Mouse (Mus musculus): ENCODE results near the gene Rusc1. TPM values are rescaled to one million over a fixed set of nuclear protein-coding genes. Genes with fewer than 3 reads are reported as not detected.

Rusc1 gene
- polyA plus RNA-seq, 1 experiment from 2014 or later: 90.1 TPM

DNA sequence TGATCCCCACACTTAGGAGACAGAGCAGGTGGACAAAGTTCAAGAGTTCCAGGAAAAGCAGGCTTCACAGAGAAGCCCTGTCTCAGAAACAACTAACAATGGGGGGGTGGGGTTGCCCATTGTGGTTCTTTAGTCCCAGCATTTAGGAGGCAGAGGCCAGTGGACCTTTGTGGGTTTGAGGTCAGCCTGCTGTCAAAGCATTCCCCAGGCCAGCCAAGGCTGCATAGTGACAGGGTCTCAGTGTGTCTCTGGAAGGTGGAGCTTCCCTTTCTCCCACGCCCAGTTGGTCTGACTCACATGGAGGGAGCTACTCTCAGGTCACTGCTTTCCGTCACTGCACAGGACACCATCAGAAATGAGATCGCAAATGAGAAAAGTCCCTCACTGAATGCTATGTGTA is 31.4 kb downstream of the Rusc1 start:
- Histone ChIP-seq H3K36me3 (ENCODE audit: control insufficient read depth, insufficient read depth, low read length) (peaks cover 85% of the 10 kb centered on the region), H3K4me1 (ENCODE audit: control insufficient read depth, insufficient read depth, low read length) (no peaks in the 10 kb centered on the region), H3K4me3 (replicated peaks; ENCODE audit: low read depth, low read length) (no peak overlapping the region), H3K9ac (replicated peaks; ENCODE audit: low read length) (no peak overlapping the region), H3K27ac (replicated peaks; ENCODE audit: low read depth, low read length) (no peak overlapping the region), H3K27me3 (ENCODE audit: control insufficient read depth, insufficient read depth, low read length) (no peaks in the 10 kb centered on the region), H3K9me3 (ENCODE audit: control insufficient read depth, low read length) (no peaks in the 10 kb centered on the region), H3K4me2 (ENCODE audit: low read length) (no peak overlapping the region)
- no peak for ATAC-seq (ENCODE audit: low FRiP score, low TSS enrichment)
- 54% methylated on average over 3 of the region's 3 CpGs for WGBS
- DNase-seq: no peak

- DNase-seq: peak; percentile 56
- no peaks in the 10 kb centered on the region for H3K27me3 ChIP-seq (ENCODE audit: control insufficient read depth, insufficient read depth, low read length)
- WGBS: 83% methylated on average over 3 of the region's 3 CpGs
- no peaks in the 10 kb centered on the region for H3K4me1 ChIP-seq (ENCODE audit: control insufficient read depth, insufficient read depth, low read length)
- no peak overlapping the region for H3K4me2 ChIP-seq (ENCODE audit: low read length)
- no peak overlapping the region for H3K4me3 ChIP-seq (replicated peaks; ENCODE audit: low read depth, low read length)
- peaks cover 87% of the 10 kb centered on the region for H3K36me3 ChIP-seq (ENCODE audit: control insufficient read depth, insufficient read depth, low read length)
- H3K27ac ChIP-seq (replicated peaks; ENCODE audit: low read depth, low read length): no peak overlapping the region
- ATAC-seq (ENCODE audit: low FRiP score, low TSS enrichment): no peak
- no peaks in the 10 kb centered on the region for H3K9me3 ChIP-seq (ENCODE audit: control insufficient read depth, low read length)
- no peak overlapping the region for H3K9ac ChIP-seq (replicated peaks; ENCODE audit: low read length)
These were observed 34.3 kb downstream of the Rusc1 start for GRCm38 (mm10) chr3:89058783-89059182.

DNA sequence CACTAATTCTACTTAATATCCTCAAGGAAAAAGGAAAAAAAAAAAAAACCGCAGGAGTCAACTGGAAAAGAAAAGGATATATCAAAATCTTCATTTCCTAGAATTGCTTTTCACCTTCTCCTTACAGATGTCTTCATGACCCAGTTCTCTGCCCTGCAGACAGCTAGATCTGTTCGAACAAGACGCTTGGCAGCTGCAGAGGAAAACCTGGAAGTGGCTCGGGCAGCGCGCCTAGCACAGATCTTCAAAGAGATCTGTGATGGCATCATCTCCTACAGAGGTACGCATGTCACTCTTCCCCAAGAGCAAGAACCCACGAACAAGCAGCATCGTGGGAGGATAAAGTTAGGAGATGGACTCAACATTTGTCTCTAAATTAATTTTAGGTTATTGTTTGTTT is 34.8 kb downstream of the Rusc1 start:
- no peak overlapping the region for H3K4me2 ChIP-seq (ENCODE audit: low read length)
- ATAC-seq (ENCODE audit: low FRiP score, low TSS enrichment) (no peak), DNase-seq (no peak)
- H3K9me3 ChIP-seq (ENCODE audit: control insufficient read depth, low read length): no peaks in the 10 kb centered on the region
- H3K9ac ChIP-seq (replicated peaks; ENCODE audit: low read length): no peak overlapping the region
- H3K36me3 ChIP-seq (ENCODE audit: control insufficient read depth, insufficient read depth, low read length): peaks cover 85% of the 10 kb centered on the region
- H3K4me3 ChIP-seq (replicated peaks; ENCODE audit: low read depth, low read length): no peak overlapping the region
- no peak overlapping the region for H3K27ac ChIP-seq (replicated peaks; ENCODE audit: low read depth, low read length)
- no peaks in the 10 kb centered on the region for H3K4me1 ChIP-seq (ENCODE audit: control insufficient read depth, insufficient read depth, low read length)
- 97% methylated on average over 9 of the region's 9 CpGs for WGBS
- H3K27me3 ChIP-seq (ENCODE audit: control insufficient read depth, insufficient read depth, low read length): no peaks in the 10 kb centered on the region

DNA sequence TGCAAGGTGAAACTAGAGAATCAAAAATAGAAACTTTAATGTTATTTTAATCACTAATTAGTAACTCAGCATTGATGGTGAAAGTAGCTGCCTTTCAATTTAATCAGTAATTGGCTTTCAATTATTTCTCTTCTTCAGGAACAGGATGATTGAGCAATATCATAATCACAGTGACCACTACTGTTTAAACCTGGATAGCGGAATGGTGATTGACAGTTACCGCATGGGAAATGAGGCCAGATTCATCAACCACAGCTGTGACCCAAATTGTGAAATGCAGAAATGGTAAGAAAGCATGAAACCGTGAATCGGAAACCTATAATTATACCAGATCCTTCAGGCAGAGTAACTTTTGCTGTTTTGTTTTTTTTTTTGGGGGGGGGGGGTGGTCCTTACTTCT is 49.8 kb downstream of the Rusc1 start:
- H3K4me3 ChIP-seq (replicated peaks; ENCODE audit: low read depth, low read length): no peak overlapping the region
- H3K27me3 ChIP-seq (ENCODE audit: control insufficient read depth, insufficient read depth, low read length): no peaks in the 10 kb centered on the region
- H3K4me1 ChIP-seq (ENCODE audit: control insufficient read depth, insufficient read depth, low read length): no peaks in the 10 kb centered on the region
- ATAC-seq (ENCODE audit: low FRiP score, low TSS enrichment) (no peak), DNase-seq (no peak)
- no peak overlapping the region for H3K27ac ChIP-seq (replicated peaks; ENCODE audit: low read depth, low read length)
- no peak overlapping the region for H3K4me2 ChIP-seq (ENCODE audit: low read length)
- no peak overlapping the region for H3K9ac ChIP-seq (replicated peaks; ENCODE audit: low read length)
- H3K36me3 ChIP-seq (ENCODE audit: control insufficient read depth, insufficient read depth, low read length): peaks cover 84% of the 10 kb centered on the region
- 93% methylated on average over 4 of the region's 4 CpGs for WGBS
- no peaks in the 10 kb centered on the region for H3K9me3 ChIP-seq (ENCODE audit: control insufficient read depth, low read length)

Other genes with a start within 250 kb of the Rusc1 start
- 48.3 and 53.2 TPM in 2 replicates for gene Msto1, start 179.3 kb downstream of the Rusc1 start, polyA plus RNA-seq (2014; fragmentation: Nextera tagmentation; extraction: Ambion mirVana)
- 22.5 and 24.9 TPM in 2 replicates for gene Ash1l, start 142.7 kb downstream of the Rusc1 start, polyA plus RNA-seq (2014; fragmentation: Nextera tagmentation; extraction: Ambion mirVana)
- 110 and 138 TPM in 2 replicates for gene Dap3, start 142.1 kb downstream of the Rusc1 start, polyA plus RNA-seq (2014; fragmentation: Nextera tagmentation; extraction: Ambion mirVana)
- gene Gm43738, start 7.8 kb upstream of the Rusc1 start, polyA plus RNA-seq (2014; fragmentation: Nextera tagmentation; extraction: Ambion mirVana): not detected in 2 replicates
- 364 and 475 TPM in 2 replicates for gene Fdps, start 8.6 kb upstream of the Rusc1 start, polyA plus RNA-seq (2014; fragmentation: Nextera tagmentation; extraction: Ambion mirVana)
- 0.07 and 0.29 TPM in 2 replicates for gene Pklr, start 42.8 kb upstream of the Rusc1 start, polyA plus RNA-seq (2014; fragmentation: Nextera tagmentation; extraction: Ambion mirVana)
- 23.6 and 30.7 TPM in 2 replicates for gene Hcn3, start 66.9 kb upstream of the Rusc1 start, polyA plus RNA-seq (2014; fragmentation: Nextera tagmentation; extraction: Ambion mirVana)
- 22.0 and 24.6 TPM in 2 replicates for gene Clk2, start 71.5 kb upstream of the Rusc1 start, polyA plus RNA-seq (2014; fragmentation: Nextera tagmentation; extraction: Ambion mirVana)
- gene Scamp3, start 84.2 kb upstream of the Rusc1 start, polyA plus RNA-seq (2014; fragmentation: Nextera tagmentation; extraction: Ambion mirVana): 104 and 123 TPM in 2 replicates
- 25.0 and 25.3 TPM in 2 replicates for gene Fam189b, start 89.8 kb upstream of the Rusc1 start, polyA plus RNA-seq (2014; fragmentation: Nextera tagmentation; extraction: Ambion mirVana)
- gene Gba, start 109.6 kb upstream of the Rusc1 start, polyA plus RNA-seq (2014; fragmentation: Nextera tagmentation; extraction: Ambion mirVana): 42.0 and 47.8 TPM in 2 replicates
- gene Thbs3, start 121.9 kb upstream of the Rusc1 start, polyA plus RNA-seq (2014; fragmentation: Nextera tagmentation; extraction: Ambion mirVana): 46.0 and 47.6 TPM in 2 replicates
- 144 and 151 TPM in 2 replicates for gene Mtx1, start 133.8 kb upstream of the Rusc1 start, polyA plus RNA-seq (2014; fragmentation: Nextera tagmentation; extraction: Ambion mirVana)
- 2.1 and 2.4 TPM in 2 replicates for gene Muc1, start 135.7 kb upstream of the Rusc1 start, polyA plus RNA-seq (2014; fragmentation: Nextera tagmentation; extraction: Ambion mirVana)
- gene Krtcap2, start 152.7 kb upstream of the Rusc1 start, polyA plus RNA-seq (2014; fragmentation: Nextera tagmentation; extraction: Ambion mirVana): 199 and 237 TPM in 2 replicates
- gene Trim46, start 153.0 kb upstream of the Rusc1 start, polyA plus RNA-seq (2014; fragmentation: Nextera tagmentation; extraction: Ambion mirVana): 63.4 and 71.8 TPM in 2 replicates
- gene Dpm3, start 166.0 kb upstream of the Rusc1 start, polyA plus RNA-seq (2014; fragmentation: Nextera tagmentation; extraction: Ambion mirVana): 71.6 and 84.1 TPM in 2 replicates
- gene Slc50a1, start 177.3 kb upstream of the Rusc1 start, polyA plus RNA-seq (2014; fragmentation: Nextera tagmentation; extraction: Ambion mirVana): 35.3 and 38.1 TPM in 2 replicates
- gene Efna1, start 187.8 kb upstream of the Rusc1 start, polyA plus RNA-seq (2014; fragmentation: Nextera tagmentation; extraction: Ambion mirVana): 5.2 and 8.7 TPM in 2 replicates
- 31.1 and 43.4 TPM in 2 replicates for gene Efna3, start 229.7 kb upstream of the Rusc1 start, polyA plus RNA-seq (2014; fragmentation: Nextera tagmentation; extraction: Ambion mirVana)
- 5.6 and 5.9 TPM in 2 replicates for gene Efna4, start 244.7 kb upstream of the Rusc1 start, polyA plus RNA-seq (2014; fragmentation: Nextera tagmentation; extraction: Ambion mirVana)

Measured in midbrain, embryonic 14.5 days (tissue).